Comparison of ENCODE assay signal across 13 mouse cellular contexts in genomic region chr4:125318293-125318692, GRCm38 (mm10).
"Had no signal": no experiment of that assay in that cellular context is flagged by ENCODE, and none has a peak within 500 bp of the region (broad histone marks: within the 10 kb centered on the region; RNA-seq: fewer than 3 reads in every experiment).

No protein-coding gene starts in this region.

- H3K9me3 ChIP-seq: kidney, embryonic 15.5 days; limb, embryonic 15.5 days; liver, embryonic 12.5 days; midbrain, embryonic 10.5 days had no signal

- H3K4me1 ChIP-seq: kidney, embryonic 15.5 days; limb, embryonic 15.5 days; liver, embryonic 12.5 days had no signal

- H3K27ac ChIP-seq: kidney, embryonic 15.5 days; limb, embryonic 15.5 days; liver, embryonic 12.5 days; midbrain, embryonic 10.5 days; stomach, postnatal 0 days had no signal

- H3K4me2 ChIP-seq: kidney, embryonic 15.5 days; limb, embryonic 15.5 days; liver, embryonic 12.5 days; lung, embryonic 14.5 days had no signal

- H3K4me3 ChIP-seq: kidney, embryonic 15.5 days; limb, embryonic 15.5 days; liver, embryonic 12.5 days; midbrain, embryonic 10.5 days had no signal

- H3K36me3 ChIP-seq: kidney, embryonic 15.5 days; limb, embryonic 15.5 days; liver, embryonic 12.5 days; midbrain, embryonic 10.5 days had no signal

- ATAC-seq: liver, embryonic 12.5 days had no signal

- DNase-seq: kidney, adult 2 months; kidney, postnatal 14 days; lung, embryonic 14.5 days; lung, postnatal 10 days; lung, postnatal 4 days; midbrain, embryonic 14.5 days; thymus, adult 18-20 months; thymus, postnatal 14 days had no signal

- H3K9ac ChIP-seq: kidney, embryonic 15.5 days; limb, embryonic 15.5 days; liver, embryonic 12.5 days; lung, embryonic 14.5 days had no signal
